In the genomic region with DNA sequence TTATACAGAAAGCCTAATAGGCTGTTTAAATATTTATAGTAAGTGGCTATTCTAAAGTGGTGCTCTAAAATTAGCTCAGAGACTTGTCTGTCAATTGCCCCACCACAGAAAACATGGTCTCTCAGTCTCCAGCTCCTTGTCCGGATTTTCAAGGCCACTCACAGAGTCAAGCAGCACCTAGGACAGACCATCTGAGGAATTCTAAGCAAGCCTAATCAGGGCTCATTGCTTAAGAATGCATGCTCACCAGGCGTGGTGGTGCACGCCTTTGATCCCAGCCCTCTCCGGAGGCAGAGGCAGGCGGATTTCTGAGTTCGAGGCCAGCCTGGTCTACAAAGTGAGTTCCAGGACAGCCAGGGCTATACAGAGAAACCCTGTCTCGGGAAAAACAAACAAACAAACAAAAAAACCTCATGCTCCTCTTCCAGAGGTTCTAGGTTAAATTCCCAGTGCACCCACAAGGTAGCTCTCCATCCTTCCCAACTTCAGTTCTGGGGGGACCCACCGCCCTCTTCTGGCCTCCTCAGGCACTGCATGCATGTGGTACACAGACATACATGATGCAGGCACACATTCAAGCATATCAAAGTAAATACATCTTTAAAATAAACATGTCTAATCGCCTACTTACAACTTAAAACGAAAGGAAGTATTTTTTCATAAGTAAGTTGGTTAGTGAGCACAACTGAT, we compare ENCODE assay signal across 16 mouse cellular contexts. TPM values are rescaled to one million over a fixed set of nuclear protein-coding genes. Genes with fewer than 3 reads are reported as not detected.
DNase-seq lines count a peak whose midpoint lies in the region; ATAC-seq and TF ChIP-seq lines count a peak whose summit lies in the region.
"Had no signal": no experiment of that assay in that cellular context is flagged by ENCODE, and none has a peak within 500 bp of the region (broad histone marks: within the 10 kb centered on the region; RNA-seq: fewer than 3 reads in every experiment).

No protein-coding gene starts in this region.

- H3K9ac ChIP-seq in stomach, postnatal 0 days (ENCODE audit: low read length), result no peak overlapping the region
- H3K9ac ChIP-seq: heart, embryonic 15.5 days; hindbrain, embryonic 13.5 days; liver, embryonic 15.5 days had no signal

- no peak for ATAC-seq in CD4-positive, CD25-positive, alpha-beta regulatory T cell, adult 4 months
- no peak for ATAC-seq in stomach, postnatal 0 days (ENCODE audit: low FRiP score, low TSS enrichment)
- ATAC-seq: forebrain, embryonic 16.5 days had no signal

- H3K4me2 ChIP-seq in stomach, postnatal 0 days (replicated peaks; ENCODE audit: low read depth), result no peak overlapping the region
- H3K4me2 ChIP-seq: heart, embryonic 15.5 days; hindbrain, embryonic 13.5 days; liver, embryonic 15.5 days had no signal

- TF ChIP-seq EP300 in stomach, postnatal 0 days (optimal IDR thresholded peaks at IDR 0.05), result no peak

- 88% methylated on average over 10 of the region's 10 CpGs for WGBS in stomach, postnatal 0 days

- H3K36me3 ChIP-seq in testis, adult 2 months (ENCODE audit: control insufficient read depth, insufficient read depth, low read length), result no peaks in the 10 kb centered on the region
- H3K36me3 ChIP-seq in stomach, postnatal 0 days (ENCODE audit: control insufficient read depth, insufficient read depth, low read length), result peaks cover 3% of the 10 kb centered on the region

- H3K4me1 ChIP-seq in testis, adult 2 months (ENCODE audit: control insufficient read depth, insufficient read depth, low read length), result no peaks in the 10 kb centered on the region; the same call in 1 of the 2 replicates
- H3K4me1 ChIP-seq in stomach, postnatal 0 days (replicated peaks; ENCODE audit: control insufficient read depth, insufficient read depth), result no peaks in the 10 kb centered on the region

- no peak for TF ChIP-seq POLR2A in testis, adult 2 months (IDR thresholded peaks at IDR 0.05; ENCODE audit: control insufficient read depth, low read depth, low read length)

- H3K4me3 ChIP-seq in layer of hippocampus, adult 2 months, result no peak overlapping the region
- no peak overlapping the region for H3K4me3 ChIP-seq in testis, adult 2 months (ENCODE audit: control insufficient read depth, low read depth, low read length)
- no peak overlapping the region for H3K4me3 ChIP-seq in stomach, postnatal 0 days (ENCODE audit: low read depth, low read length)
- H3K4me3 ChIP-seq: heart, embryonic 15.5 days; hindbrain, embryonic 13.5 days; liver, embryonic 15.5 days; megakaryocyte, embryonic 14.5 days had no signal

- H3K9me3 ChIP-seq in stomach, postnatal 0 days (ENCODE audit: control insufficient read depth, low read length), result no peaks in the 10 kb centered on the region
- H3K9me3 ChIP-seq: heart, embryonic 15.5 days; hindbrain, embryonic 13.5 days; liver, embryonic 15.5 days; megakaryocyte, embryonic 14.5 days had no signal

- peak; percentile 27 for DNase-seq in CD4-positive, CD25-positive, alpha-beta regulatory T cell, adult 2 months (ENCODE audit: low read depth, low spot score)
- DNase-seq in layer of hippocampus, adult 2 months (ENCODE audit: low spot score in 2 of 2), result no peak
- DNase-seq in layer of hippocampus, postnatal 14 days (ENCODE audit: low spot score in 2 of 2), result no peak
- DNase-seq in testis, postnatal 14 days (ENCODE audit: low spot score), result no peak
- DNase-seq in stomach, postnatal 0 days (ENCODE audit: low spot score), result no peak
- DNase-seq in left cerebral cortex, adult 18-20 months (ENCODE audit: low spot score in 2 of 2), result no peak
- DNase-seq: cerebellum, adult 9-10 months; gastrocnemius, postnatal 25 days; kidney, adult 8-10 months had no signal

- no peak overlapping the region for H3K27ac ChIP-seq in layer of hippocampus, adult 2 months
- H3K27ac ChIP-seq in testis, adult 2 months (ENCODE audit: control insufficient read depth, insufficient read depth, low read depth, low read length), result no peak overlapping the region
- H3K27ac ChIP-seq in stomach, postnatal 0 days (replicated peaks), result no peak overlapping the region
- H3K27ac ChIP-seq: hindbrain, embryonic 13.5 days; liver, embryonic 15.5 days had no signal

- peak; percentile 67 for TF ChIP-seq CTCF in layer of hippocampus, adult 2 months (conservative IDR thresholded peaks at IDR 0.05)
- TF ChIP-seq CTCF in testis, adult 2 months (IDR thresholded peaks at IDR 0.05; ENCODE audit: control insufficient read depth, insufficient read depth, insufficient replicate concordance, low read depth, low read length), result peak; percentile 25; the same call in 1 of the 2 replicates
- peak; percentile 45 for TF ChIP-seq CTCF in stomach, postnatal 0 days (IDR thresholded peaks at IDR 0.05; ENCODE audit: low read depth)

- H3K27me3 ChIP-seq in testis, adult 2 months (ENCODE audit: control insufficient read depth, insufficient read depth, low read length), result no peaks in the 10 kb centered on the region
- no peaks in the 10 kb centered on the region for H3K27me3 ChIP-seq in stomach, postnatal 0 days (ENCODE audit: control insufficient read depth, insufficient read depth, low read length)
- H3K27me3 ChIP-seq: heart, embryonic 15.5 days; hindbrain, embryonic 13.5 days; liver, embryonic 15.5 days had no signal

RNA-seq across cellular contexts. Expression of a gene that starts 40.2 kb away (rescaled TPM):
- polyA plus RNA-seq in CD4-positive, CD25-positive, alpha-beta regulatory T cell, adult 4 months (2017; shearing (Covaris generic)), result 10 to 100 TPM; 20.0 to 31.1 TPM
- 10 to 100 TPM; 25.3 to 27.6 TPM for total RNA-seq in layer of hippocampus, adult 2 months (2021)
- 10 to 100 TPM; 21.4 to 23.1 TPM for total RNA-seq in layer of hippocampus, postnatal 14 days (2021)
- 300 and 301 TPM in 2 replicates for polyA plus RNA-seq in testis, adult 2 months (2012; rRNA removed)
- polyA plus RNA-seq in stomach, postnatal 0 days (2015; fragmentation: Nextera tagmentation; extraction: Ambion mirVana), result 1.6 and 1.8 TPM in 2 replicates
- total RNA-seq in left cerebral cortex, adult 18-20 months (2021), result 10 to 100 TPM; 23.3 to 30.5 TPM
